ENCODE assay signal across 8 mouse cellular contexts in genomic region chr5:137627991-137628390, GRCm38 (mm10). TPM values are rescaled to one million over a fixed set of nuclear protein-coding genes. Genes with fewer than 3 reads are reported as not detected.
DNase-seq lines count a peak whose midpoint lies in the region; ATAC-seq lines count a peak whose summit lies in the region.

No protein-coding gene starts in this region.

- peak overlapping the region; percentile 82 for H3K4me2 ChIP-seq in forebrain, embryonic 12.5 days
- peak overlapping the region; percentile 65 for H3K4me2 ChIP-seq in kidney, embryonic 16.5 days (replicated peaks; ENCODE audit: low read depth, low read length)
- peak overlapping the region; percentile 64 for H3K4me2 ChIP-seq in midbrain, embryonic 13.5 days (replicated peaks)

- ATAC-seq in forebrain, embryonic 12.5 days (ENCODE audit: low FRiP score) = no peak
- no peak for ATAC-seq in kidney, embryonic 16.5 days (ENCODE audit: low FRiP score, low TSS enrichment)
- no peak for ATAC-seq in midbrain, embryonic 13.5 days

- 0 out of 2 replicates have a peak, but pooled peaks cover 2% of the 10 kb centered on the region for H3K36me3 ChIP-seq in forebrain, embryonic 12.5 days (replicated peaks)
- 0 out of 2 replicates have a peak, but pooled peaks cover under 1% of the 10 kb centered on the region for H3K36me3 ChIP-seq in kidney, embryonic 16.5 days (ENCODE audit: insufficient read depth, low read length)
- 0 out of 2 replicates have a peak, but pooled peaks cover 3% of the 10 kb centered on the region for H3K36me3 ChIP-seq in midbrain, embryonic 13.5 days

- H3K4me1 ChIP-seq in forebrain, embryonic 12.5 days = peaks cover 49% of the 10 kb centered on the region
- H3K4me1 ChIP-seq in kidney, embryonic 16.5 days (ENCODE audit: insufficient read depth, low read length) = peaks cover 39% of the 10 kb centered on the region
- peaks cover 45% of the 10 kb centered on the region for H3K4me1 ChIP-seq in midbrain, embryonic 13.5 days (replicated peaks)

- WGBS in forebrain, embryonic 12.5 days = 2% methylated on average over 9 of the region's 9 CpGs
- WGBS in kidney, embryonic 16.5 days = 3% methylated on average over 9 of the region's 9 CpGs
- 5% methylated on average over 9 of the region's 9 CpGs for WGBS in midbrain, embryonic 13.5 days

- H3K4me3 ChIP-seq in forebrain, embryonic 12.5 days (replicated peaks) = peak overlapping the region; percentile 56
- H3K4me3 ChIP-seq in kidney, embryonic 16.5 days (ENCODE audit: low read length) = peak overlapping the region; percentile 58
- H3K4me3 ChIP-seq in midbrain, embryonic 13.5 days (replicated peaks) = peak overlapping the region; percentile 90

- H3K27me3 ChIP-seq in forebrain, embryonic 12.5 days = no peaks in the 10 kb centered on the region
- no peaks in the 10 kb centered on the region for H3K27me3 ChIP-seq in kidney, embryonic 16.5 days (ENCODE audit: insufficient read depth, low read length)
- H3K27me3 ChIP-seq in midbrain, embryonic 13.5 days = no peaks in the 10 kb centered on the region

- peak overlapping the region; percentile 59 for H3K9ac ChIP-seq in forebrain, embryonic 12.5 days
- H3K9ac ChIP-seq in kidney, embryonic 16.5 days (replicated peaks; ENCODE audit: low read length) = peak overlapping the region; percentile 70
- H3K9ac ChIP-seq in midbrain, embryonic 13.5 days (replicated peaks) = peak overlapping the region; percentile 69

- H3K9me3 ChIP-seq in forebrain, embryonic 12.5 days = no peaks in the 10 kb centered on the region
- H3K9me3 ChIP-seq in kidney, embryonic 16.5 days (ENCODE audit: low read length) = no peaks in the 10 kb centered on the region
- no peaks in the 10 kb centered on the region for H3K9me3 ChIP-seq in midbrain, embryonic 13.5 days

- peak overlapping the region; percentile 84 for H3K27ac ChIP-seq in forebrain, embryonic 12.5 days
- H3K27ac ChIP-seq in kidney, embryonic 16.5 days (ENCODE audit: low read length) = peak overlapping the region; percentile 80
- H3K27ac ChIP-seq in midbrain, embryonic 13.5 days = peak overlapping the region; percentile 91

- DNase-seq in thymus, postnatal 14 days = peak; percentile 43
- no peak for DNase-seq in thymus, adult 18-20 months
- no peak for DNase-seq in gastrocnemius, adult 8-10 months (ENCODE audit: low spot score in 2 of 2)
- DNase-seq in frontal cortex, postnatal 14 days (ENCODE audit: low spot score in 2 of 2) = no peak
- no peak for DNase-seq in layer of hippocampus, postnatal 25 days (ENCODE audit: extremely low spot score in 1 of 2, low spot score in 1 of 2)

RNA-seq across cellular contexts. Expression of gene Fbxo24, which starts 0.8 kb away (rescaled TPM):
- polyA plus RNA-seq in forebrain, embryonic 12.5 days (2016; fragmentation: Nextera tagmentation; extraction: Ambion mirVana) = 0.26 and 0.45 TPM in 2 replicates
- 0.09 and 0.13 TPM in 2 replicates for polyA plus RNA-seq in kidney, embryonic 16.5 days (2015; fragmentation: Nextera tagmentation; extraction: Ambion mirVana)
- 0.23 and 0.32 TPM in 2 replicates for polyA plus RNA-seq in midbrain, embryonic 13.5 days (2015; fragmentation: Nextera tagmentation; extraction: Ambion mirVana)
- total RNA-seq in gastrocnemius, adult 8-10 months (2022) = under 1 TPM in 2 of 4 experiments, not detected in 2; 0.20 to 0.29 TPM
- total RNA-seq in layer of hippocampus, postnatal 25 days (2021) = under 1 TPM; 0.27 to 0.31 TPM

RNA-seq across cellular contexts. Expression of gene Lrch4, which starts 0.9 kb away (rescaled TPM):
- polyA plus RNA-seq in forebrain, embryonic 12.5 days (2016; fragmentation: Nextera tagmentation; extraction: Ambion mirVana) = 29.8 and 35.1 TPM in 2 replicates
- 39.5 and 51.8 TPM in 2 replicates for polyA plus RNA-seq in kidney, embryonic 16.5 days (2015; fragmentation: Nextera tagmentation; extraction: Ambion mirVana)
- polyA plus RNA-seq in midbrain, embryonic 13.5 days (2015; fragmentation: Nextera tagmentation; extraction: Ambion mirVana) = 18.7 and 21.4 TPM in 2 replicates
- 10 to 100 TPM; 12.7 to 15.7 (median 14.6) TPM for total RNA-seq in gastrocnemius, adult 8-10 months (2022)
- total RNA-seq in layer of hippocampus, postnatal 25 days (2021) = 10 to 100 TPM; 19.3 to 23.5 TPM

RNA-seq across cellular contexts. Expression of gene Gm20605, which starts 1.0 kb away (rescaled TPM):
- 9.6 and 10.1 TPM in 2 replicates for polyA plus RNA-seq in forebrain, embryonic 12.5 days (2016; fragmentation: Nextera tagmentation; extraction: Ambion mirVana)
- 18.4 and 20.9 TPM in 2 replicates for polyA plus RNA-seq in kidney, embryonic 16.5 days (2015; fragmentation: Nextera tagmentation; extraction: Ambion mirVana)
- 9.2 and 9.9 TPM in 2 replicates for polyA plus RNA-seq in midbrain, embryonic 13.5 days (2015; fragmentation: Nextera tagmentation; extraction: Ambion mirVana)
- total RNA-seq in gastrocnemius, adult 8-10 months (2022) = 1 to 10 TPM; 1.9 to 3.5 (median 2.5) TPM
- 10 to 100 TPM; 12.7 to 15.8 TPM for total RNA-seq in layer of hippocampus, postnatal 25 days (2021)

RNA-seq across cellular contexts. Expression of gene Sap25, which starts 13.1 kb away (rescaled TPM):
- 9.0 and 10.5 TPM in 2 replicates for polyA plus RNA-seq in forebrain, embryonic 12.5 days (2016; fragmentation: Nextera tagmentation; extraction: Ambion mirVana)
- polyA plus RNA-seq in kidney, embryonic 16.5 days (2015; fragmentation: Nextera tagmentation; extraction: Ambion mirVana) = 11.7 and 13.3 TPM in 2 replicates
- 2.7 and 10.9 TPM in 2 replicates for polyA plus RNA-seq in midbrain, embryonic 13.5 days (2015; fragmentation: Nextera tagmentation; extraction: Ambion mirVana)
- total RNA-seq in gastrocnemius, adult 8-10 months (2022) = 1 to 10 TPM in 2 of 4 experiments, under 1 TPM in 2; 0.75 to 1.8 (median 1.1) TPM
- total RNA-seq in layer of hippocampus, postnatal 25 days (2021) = 10 to 100 TPM in 1 of 2 experiments, 1 to 10 TPM in 1; 3.1 to 13.9 TPM

RNA-seq across cellular contexts. Expression of gene Pcolce, which starts 14.4 kb away (rescaled TPM):
- polyA plus RNA-seq in forebrain, embryonic 12.5 days (2016; fragmentation: Nextera tagmentation; extraction: Ambion mirVana) = 30.6 and 39.7 TPM in 2 replicates
- polyA plus RNA-seq in kidney, embryonic 16.5 days (2015; fragmentation: Nextera tagmentation; extraction: Ambion mirVana) = 150 and 156 TPM in 2 replicates
- polyA plus RNA-seq in midbrain, embryonic 13.5 days (2015; fragmentation: Nextera tagmentation; extraction: Ambion mirVana) = 9.0 and 10.5 TPM in 2 replicates
- total RNA-seq in gastrocnemius, adult 8-10 months (2022) = 10 to 100 TPM; 16.2 to 35.4 (median 22.9) TPM
- 1 to 10 TPM; 6.7 to 9.2 TPM for total RNA-seq in layer of hippocampus, postnatal 25 days (2021)
